Mouse (Mus musculus) adrenal gland, adult 18-20 months (tissue): Measurements from ENCODE around the gene Atr. TPM values are rescaled to one million over a fixed set of nuclear protein-coding genes. Genes with fewer than 3 reads are reported as not detected.
"Not testable (repeated sequence)": the region's sequence is repeated elsewhere in the genome, so short reads cannot be mapped to it uniquely, and the experiment has no call there.

Source experiments
- DNase-seq, 2 experiments: peaks; one replicate each; pipeline ENCODE4 v3.0.0; 2021 to 2022; ENCODE audit warnings: low spot score in 2 of 2
- total RNA-seq, 2 experiments: library from RNA; stranded (reverse); gene quantifications; 1 replicate in 1 of 2; 2 replicates in 1 of 2; pipeline ENCODE4 v1.2.3; 2021

Gene Atr
- total RNA-seq, 2 experiments from 2014 or later = 9.7 to 12.4 TPM

DNA sequence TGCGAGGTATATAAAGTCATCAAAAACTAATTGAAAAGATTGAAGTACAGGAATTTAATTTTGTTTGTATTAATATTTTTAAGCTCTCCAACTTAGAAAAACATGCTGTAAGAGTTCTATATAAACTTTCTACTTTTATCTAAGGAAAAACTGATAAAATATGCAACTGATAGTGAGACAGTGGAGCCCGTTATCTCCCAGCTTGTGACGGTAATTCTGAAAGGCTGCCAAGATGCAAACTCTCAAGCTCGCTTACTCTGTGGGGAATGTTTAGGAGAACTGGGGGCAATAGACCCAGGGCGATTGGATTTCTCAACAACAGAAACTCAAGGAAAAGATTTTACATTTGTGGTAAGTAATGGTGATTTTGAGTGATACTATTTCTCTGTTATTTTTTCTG, 40.0 kb downstream of the Atr start:
- no peak for DNase-seq

DNA sequence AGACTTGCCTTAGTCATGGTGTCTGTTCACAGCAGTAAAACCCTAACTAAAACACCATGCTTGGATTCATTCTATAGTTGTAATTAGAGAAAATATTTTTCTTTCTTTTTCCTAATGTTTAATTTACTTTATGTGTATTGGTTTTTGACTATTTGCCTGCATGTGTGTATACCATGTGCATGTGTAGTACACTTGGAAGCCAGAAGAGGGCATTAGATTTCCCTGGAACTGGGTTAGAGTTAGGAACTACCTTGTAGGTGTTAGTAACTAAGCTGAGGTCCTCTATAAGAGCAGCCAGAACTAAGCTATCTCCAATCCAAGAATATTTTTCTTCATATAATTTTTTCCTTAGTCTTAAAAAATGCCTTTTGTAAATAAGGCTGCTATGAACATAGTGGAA, 75.5 kb downstream of the Atr start:
- no peak for DNase-seq

DNA sequence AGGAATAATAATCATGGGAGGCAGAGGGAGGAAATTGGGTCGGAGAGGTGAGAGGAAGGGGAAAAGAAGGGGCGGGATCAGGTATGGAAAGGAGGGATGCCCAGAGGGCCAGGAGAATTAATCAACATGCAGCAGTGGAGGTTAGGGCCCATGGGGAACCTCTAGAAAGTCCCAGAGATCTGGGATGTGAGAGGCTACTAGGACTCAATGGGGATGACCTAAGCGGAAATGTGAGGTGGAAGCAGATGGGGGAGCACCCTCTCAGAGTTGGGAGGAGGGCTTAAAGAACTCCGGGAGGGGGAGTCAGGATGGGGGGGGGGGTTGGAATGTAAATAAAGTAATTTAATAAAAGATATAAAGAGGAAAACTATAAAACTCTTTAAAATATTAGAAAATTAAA, 96.3 kb downstream of the Atr start:
- DNase-seq = no peak

DNA sequence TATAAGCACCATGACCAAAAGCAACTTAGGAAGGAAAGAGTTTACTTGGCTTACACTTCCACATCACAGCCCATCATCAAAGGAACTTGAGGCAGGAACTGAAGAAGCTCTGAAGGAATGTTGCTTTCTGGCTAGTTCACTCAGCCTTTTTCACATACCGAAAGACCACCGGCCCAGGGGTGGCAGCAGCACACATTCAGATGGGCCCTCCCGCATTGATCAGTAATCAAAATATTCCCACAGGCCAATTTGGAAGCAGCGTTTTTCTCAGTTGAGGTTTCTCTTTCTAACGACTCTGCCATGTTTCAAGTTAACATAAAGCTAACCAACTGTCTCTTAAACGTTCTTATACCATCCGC, 96.8 kb downstream of the Atr start:
- peak in 1 of 2 experiments; percentile 24 for DNase-seq

- peak; percentile 87 to 89 for DNase-seq
These were observed 97.4 kb downstream of the Atr start, which contains the start of gene Xrn1 for GRCm38 (mm10) chr9:95954585-95955461. Xrn1 (plus strand) TSS chr9:95954760.

DNA sequence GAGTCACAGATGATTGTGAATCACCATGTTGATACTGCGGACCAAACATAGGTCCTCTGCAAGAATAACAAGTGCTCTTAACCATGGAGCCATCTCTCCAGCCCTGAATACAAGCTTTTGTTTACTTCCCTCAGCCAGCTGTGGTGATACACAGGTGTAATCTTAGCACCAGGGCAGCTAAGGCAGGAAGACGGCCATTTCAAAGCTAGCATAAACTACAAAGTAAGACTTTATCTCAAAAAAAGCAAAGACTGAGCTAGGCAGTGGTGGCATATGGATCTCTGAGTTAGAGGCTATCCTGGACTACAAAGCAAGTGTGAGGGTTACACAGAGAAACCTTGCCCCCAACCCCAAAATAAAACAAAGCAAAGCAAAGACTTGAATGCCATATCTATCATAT, 100.2 kb downstream of the Atr start:
- no peak for DNase-seq

GRCm38 (mm10) chr9:95958041-95958730, 100.8 kb downstream of the Atr start:
- DNase-seq = no peak

- not testable (repeated sequence) for DNase-seq
These were observed 101.3 kb downstream of the Atr start for GRCm38 (mm10) chr9:95958731-95959105.

DNA sequence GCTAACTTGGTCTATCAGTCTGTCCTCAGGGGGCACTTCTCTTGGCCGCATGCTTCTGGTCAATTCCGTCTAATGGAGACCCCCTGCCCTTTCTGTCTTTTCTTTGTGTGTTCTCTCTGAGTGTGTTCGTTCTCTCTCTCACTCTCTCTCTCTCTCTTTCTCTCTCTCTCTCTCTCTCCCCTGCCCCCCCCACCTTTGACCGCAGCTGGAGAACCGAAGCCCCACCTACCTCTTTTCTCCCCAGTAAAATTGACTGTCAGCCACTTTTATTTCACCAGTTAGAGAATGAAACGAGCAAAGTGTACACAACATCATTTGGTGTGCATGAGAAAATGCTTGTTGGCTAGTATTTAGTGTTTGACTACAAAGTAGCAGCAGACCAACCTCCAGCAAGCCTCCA, 101.8 kb downstream of the Atr start:
- no peak for DNase-seq

GRCm38 (mm10) chr9:95959732-95960428, 102.5 kb downstream of the Atr start:
- no peak for DNase-seq

DNA sequence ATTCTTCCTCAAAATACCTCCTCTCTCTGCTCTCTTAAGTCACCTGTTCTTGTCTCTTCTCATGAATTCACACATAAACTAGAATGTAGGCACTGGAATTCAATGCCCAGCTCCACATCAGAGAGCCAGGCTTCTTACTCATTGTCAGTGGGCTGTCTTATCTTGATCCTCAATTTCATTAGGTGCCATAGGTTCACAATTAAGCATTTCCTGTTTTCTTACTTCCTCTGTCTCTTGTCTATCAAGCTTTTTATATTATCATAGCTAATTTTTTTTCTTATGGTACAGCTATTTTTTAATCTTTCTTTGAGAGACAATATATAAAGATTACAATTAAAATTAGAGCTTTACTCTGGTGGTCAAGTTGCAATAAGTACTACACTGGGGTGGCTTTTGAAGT, 103.7 kb downstream of the Atr start:
- DNase-seq = no peak

GRCm38 (mm10) chr9:95964037-95964436, 106.6 kb downstream of the Atr start:
- no peak for DNase-seq

DNA sequence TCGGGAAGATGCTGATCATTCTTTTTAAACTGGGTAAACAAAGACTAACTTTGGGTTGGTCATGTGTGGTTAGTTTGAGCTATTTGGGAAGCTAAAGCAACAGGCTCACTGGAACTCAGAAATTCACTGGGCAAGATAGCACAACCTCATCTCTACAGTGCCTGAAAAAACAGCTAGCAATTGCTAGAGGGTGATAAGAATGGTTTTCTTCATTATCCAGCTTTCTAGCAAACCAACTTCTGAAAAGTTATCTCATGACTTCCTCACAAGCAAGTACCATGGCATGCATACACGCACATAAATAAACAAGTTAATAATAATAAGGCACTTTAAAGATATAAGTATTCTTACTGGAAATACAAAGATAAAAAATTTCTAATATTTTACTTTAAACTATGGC, 120.9 kb downstream of the Atr start:
- no peak for DNase-seq

DNA sequence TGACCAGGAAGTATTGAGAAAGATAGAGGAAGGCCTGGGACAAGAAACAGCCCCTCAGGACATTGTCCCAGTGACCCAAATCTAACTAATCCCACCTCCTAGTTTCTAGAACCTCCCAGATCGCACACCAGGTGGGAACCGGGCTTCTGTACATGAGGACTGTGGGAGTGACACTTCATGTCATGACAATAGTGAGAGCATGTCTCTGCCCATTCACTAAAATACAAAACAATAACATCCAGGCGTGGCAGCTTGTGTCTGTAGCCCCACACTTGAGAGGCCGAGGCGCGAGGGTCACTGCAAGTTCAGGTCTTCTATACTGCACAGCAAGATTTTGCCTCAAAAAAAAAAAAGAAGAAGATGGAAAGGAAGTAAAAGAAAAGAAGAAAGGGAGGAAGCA, 122.5 kb downstream of the Atr start:
- no peak for DNase-seq

DNA sequence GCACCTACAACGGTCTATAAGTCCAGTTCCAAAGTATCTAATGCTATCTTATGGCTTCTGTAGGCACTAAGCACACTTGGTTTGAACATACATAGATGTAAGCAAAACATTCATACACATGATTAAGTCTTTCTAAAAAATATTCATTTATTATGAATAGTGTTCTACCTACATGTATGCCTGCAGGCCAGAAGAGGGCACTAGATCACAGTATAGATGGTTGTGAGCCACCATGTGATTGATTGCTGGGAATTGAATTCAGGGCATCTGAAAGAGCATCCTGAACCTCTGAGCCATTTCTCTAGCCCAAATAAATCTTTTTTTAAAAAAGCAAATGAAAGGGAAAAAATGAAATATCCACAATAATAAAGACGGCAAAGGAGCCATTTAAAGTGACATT, 134.9 kb downstream of the Atr start:
- DNase-seq = no peak

Other genes starting within 250 kb of the Atr start
- gene Pcolce2, start 220.0 kb upstream of the Atr start, total RNA-seq = 1 to 10 TPM; 2.6 to 8.6 TPM
- gene Trpc1, start 107.2 kb upstream of the Atr start, total RNA-seq = 1 to 10 TPM; 4.3 to 4.6 TPM
- 1 to 10 TPM; 1.1 to 4.4 TPM for gene Pls1, start 12.3 kb upstream of the Atr start, total RNA-seq
- 10 to 100 TPM; 19.6 to 21.0 TPM for gene Xrn1, start 97.2 kb downstream of the Atr start, total RNA-seq